Mouse (Mus musculus) ES-Bruce4 (cell line): ENCODE data around the gene Kif11.

Experiments used
- CTCF ChIP-seq: IDR thresholded peaks from one replicate; pipeline ENCODE4 v1.8.1; 2011; ENCODE audit warnings: low read depth, low read length
- EP300 ChIP-seq: IDR thresholded peaks from 2 replicates; pipeline ENCODE4 v1.6.1; 2011; ENCODE audit warnings: low read depth, low read length; ENCODE audit not compliant: insufficient read depth
- POLR2A ChIP-seq: IDR thresholded peaks from one replicate; pipeline ENCODE4 v1.8.1; 2011; ENCODE audit warnings: low read length; ENCODE audit not compliant: insufficient read depth

GRCm38 (mm10) chr19:37363128-37363939 lies 12.9 kb upstream of the Kif11 start:
- TF ChIP-seq CTCF (no peak), POLR2A (no peak), EP300 (no peak)
